Mouse (Mus musculus): ENCODE results near the gene Zfp36l1. TPM values are rescaled to one million over a fixed set of nuclear protein-coding genes. Genes with fewer than 3 reads are reported as not detected.

Gene Zfp36l1
- 51.8 TPM for polyA plus RNA-seq (2014; fragmentation: Illumina TruSeq; extraction: RNeasy Lipid Tissue Mini Kit (QIAGEN cat#74804); ENCODE audit: low read depth, low replicate concordance)

DNA sequence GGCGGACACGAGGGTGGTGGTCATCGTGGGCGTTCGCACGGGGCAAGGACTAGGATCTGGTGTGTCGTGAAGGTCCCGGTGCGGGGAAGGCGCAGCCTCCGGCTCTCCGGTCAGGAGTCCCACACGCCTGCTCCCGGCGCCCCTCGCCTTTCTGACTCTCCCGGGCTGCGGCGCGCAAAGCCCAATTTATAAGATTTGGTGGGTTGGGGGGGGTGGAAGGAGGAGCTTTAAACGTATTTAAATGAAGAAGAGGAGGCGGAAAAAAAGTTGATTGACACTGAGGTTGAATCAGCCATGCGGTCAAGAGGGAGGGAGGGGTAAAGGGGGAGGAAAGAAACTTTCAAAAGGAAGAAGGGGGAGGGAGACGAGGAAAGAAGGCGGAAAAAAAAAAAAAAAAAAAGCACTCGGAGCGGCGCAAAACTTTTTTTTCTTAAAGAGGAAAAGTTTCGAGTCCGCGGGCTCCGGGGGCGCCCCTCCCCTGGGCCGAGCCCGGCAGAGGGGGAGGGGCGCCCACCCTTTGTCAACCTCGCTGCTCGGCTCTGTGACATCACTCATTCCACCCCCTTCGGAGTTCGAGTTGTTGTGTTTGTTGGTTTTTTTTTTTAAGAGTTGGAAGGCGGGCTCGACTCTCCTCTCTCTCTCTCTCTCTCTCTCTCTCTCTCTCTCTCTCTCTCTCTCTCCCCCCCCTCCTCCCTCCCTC is at the start of gene Zfp36l1:
TSS of gene Zfp36l1 (minus strand) at position 162 of the 700 bp plus-strand sequence.

Other genes starting within 250 kb of the Zfp36l1 start
- gene Actn1, start 147.4 kb upstream of the Zfp36l1 start, polyA plus RNA-seq (2014; fragmentation: Illumina TruSeq; extraction: RNeasy Lipid Tissue Mini Kit (QIAGEN cat#74804); ENCODE audit: low read depth, low replicate concordance) = 26.0 TPM